ENCODE assay signal across 20 mouse cellular contexts in genomic region chr8:44656470-44656869, GRCm38 (mm10).
"Had no signal": no experiment of that assay in that cellular context is flagged by ENCODE, and none has a peak within 500 bp of the region (broad histone marks: within the 10 kb centered on the region; RNA-seq: fewer than 3 reads in every experiment).

No protein-coding gene starts in this region.

- H3K4me2 ChIP-seq: limb, embryonic 15.5 days; liver, embryonic 12.5 days; midbrain, embryonic 12.5 days; neural tube, embryonic 13.5 days; neural tube, embryonic 15.5 days had no signal

- H3K27ac ChIP-seq: limb, embryonic 15.5 days; liver, embryonic 12.5 days; liver, embryonic 14.5 days; midbrain, embryonic 10.5 days; midbrain, embryonic 12.5 days; neural tube, embryonic 13.5 days; neural tube, embryonic 15.5 days had no signal

- H3K36me3 ChIP-seq: limb, embryonic 15.5 days; liver, embryonic 12.5 days; midbrain, embryonic 10.5 days; midbrain, embryonic 12.5 days; neural tube, embryonic 13.5 days; neural tube, embryonic 15.5 days had no signal

- DNase-seq: lung, adult 18-20 months; lung, postnatal 4 days; midbrain, embryonic 14.5 days; retina, postnatal 1 day; right cerebral cortex, adult 18-20 months; right cerebral cortex, postnatal 25 days; right cerebral cortex, postnatal 4 days; spleen, adult 18-20 months; thymus, adult 18-20 months; thymus, postnatal 14 days; thymus, postnatal 36 days had no signal

- H3K9me3 ChIP-seq: limb, embryonic 15.5 days; liver, embryonic 12.5 days; midbrain, embryonic 10.5 days; midbrain, embryonic 12.5 days; neural tube, embryonic 13.5 days; neural tube, embryonic 15.5 days had no signal

- ATAC-seq: liver, embryonic 12.5 days; midbrain, embryonic 16.5 days had no signal

- H3K4me1 ChIP-seq: limb, embryonic 15.5 days; liver, embryonic 12.5 days; midbrain, embryonic 10.5 days; midbrain, embryonic 12.5 days; neural tube, embryonic 13.5 days; neural tube, embryonic 15.5 days had no signal

- H3K4me3 ChIP-seq: limb, embryonic 15.5 days; liver, embryonic 12.5 days; midbrain, embryonic 10.5 days; midbrain, embryonic 12.5 days; myocyte; neural tube, embryonic 13.5 days; neural tube, embryonic 15.5 days had no signal

- H3K27me3 ChIP-seq: limb, embryonic 15.5 days; liver, embryonic 12.5 days; midbrain, embryonic 12.5 days; neural tube, embryonic 13.5 days; neural tube, embryonic 15.5 days had no signal

- H3K9ac ChIP-seq: limb, embryonic 15.5 days; liver, embryonic 12.5 days; liver, embryonic 14.5 days; midbrain, embryonic 12.5 days; neural tube, embryonic 13.5 days; neural tube, embryonic 15.5 days had no signal
